Mouse (Mus musculus): Measurements from ENCODE around the gene Olfr544.

- TF ChIP-seq CTCF (IDR thresholded peaks at IDR 0.05; ENCODE audit: low read depth): no peak
- TF ChIP-seq EP300 (IDR thresholded peaks at IDR 0.05; ENCODE audit: low read depth): no peak
These were observed 10.7 kb downstream of the Olfr544 start for GRCm38 (mm10) chr7:102477377-102477776.
